Mouse (Mus musculus): ENCODE measurements at regions not wholly inside any gene's neighbourhood (a gene's known extent, or its start where the extent isn't known, plus 50 kb on each side); places are given as distances from the start of the nearest gene placed in this dataset.

GRCm38 (mm10) chr15:61772996-61773395, 850.2 kb upstream of the A1bg start:
- TF ChIP-seq MYOG (IDR thresholded peaks at IDR 0.05; ENCODE audit: control insufficient read depth in 1 of 3, insufficient read depth in 1 of 3, insufficient read length in 2 of 3, low read depth in 2 of 3) (no peak), POLR2A (IDR thresholded peaks at IDR 0.05; ENCODE audit: insufficient read length, low read depth) (no peak), POLR2AphosphoS2 (IDR thresholded peaks at IDR 0.05; ENCODE audit: insufficient read length, low read depth) (no peak)

Data from myocyte (in vitro differentiated cells).